Comparison of ENCODE assay signal across 8 mouse cellular contexts in genomic region chr2:27678836-27679480, GRCm38 (mm10). TPM values are rescaled to one million over a fixed set of nuclear protein-coding genes. Genes with fewer than 3 reads are reported as not detected.
DNase-seq lines count a peak whose midpoint lies in the region; ATAC-seq and TF ChIP-seq lines count a peak whose summit lies in the region.

No protein-coding gene starts in this region.

- no peaks in the 10 kb centered on the region for H3K9me3 ChIP-seq in midbrain, embryonic 12.5 days

- peak overlapping the region; percentile 91 for H3K4me3 ChIP-seq in gastrocnemius, adult 2 months
- H3K4me3 ChIP-seq in midbrain, embryonic 12.5 days = peak overlapping the region; percentile 92

- no peak for TF ChIP-seq CTCF in gastrocnemius, adult 2 months (IDR thresholded peaks at IDR 0.05)

- peak overlapping the region; percentile 97 for H3K27ac ChIP-seq in gastrocnemius, adult 2 months
- 0 out of 2 replicates have a peak overlapping the region, but pooled peaks have one; percentile 42 for H3K27ac ChIP-seq in midbrain, embryonic 12.5 days (replicated peaks)

- H3K4me2 ChIP-seq in midbrain, embryonic 12.5 days (replicated peaks) = peak overlapping the region; percentile 89

- H3K27me3 ChIP-seq in midbrain, embryonic 12.5 days = peaks cover 36% of the 10 kb centered on the region; the same call in 1 of the 2 replicates

- peak overlapping the region; percentile 88 for H3K9ac ChIP-seq in midbrain, embryonic 12.5 days (replicated peaks)

- peak; percentile 75 for DNase-seq in gastrocnemius, adult 2 months
- no peak for DNase-seq in gastrocnemius, postnatal 10 days
- DNase-seq in gastrocnemius, adult 8-10 months (ENCODE audit: low spot score in 2 of 2) = peak; percentile 46 to 55
- DNase-seq in kidney, adult 8-10 months = peak; percentile 42 to 49
- DNase-seq in frontal cortex, postnatal 36 days (ENCODE audit: low spot score in 2 of 2) = no peak
- DNase-seq in thymus, postnatal 25 days = no peak

- intact Hi-C loops in gastrocnemius, adult 2 months (cut with DNase I) = loop anchor here (1.0 to 5.0 kb wide), 4 partner anchors 63 to 127 kb away; no protein-coding TSS in a partner anchor

- 10% methylated on average over 7 of the region's 7 CpGs for WGBS in midbrain, embryonic 12.5 days

- ATAC-seq in midbrain, embryonic 12.5 days (ENCODE audit: low FRiP score, low read depth) = no peak
- ATAC-seq in erythroid progenitor cell, adult 5-6 weeks (replicated peaks; ENCODE audit: low FRiP score, poor library complexity, severe bottlenecking) = no peak

- peaks cover 59% of the 10 kb centered on the region for H3K4me1 ChIP-seq in midbrain, embryonic 12.5 days

- no peaks in the 10 kb centered on the region for H3K36me3 ChIP-seq in midbrain, embryonic 12.5 days

RNA-seq across cellular contexts. Expression of gene Rxra, which starts 2.7 kb away (rescaled TPM):
- 100 to 1,000 TPM; 118 to 120 TPM for total RNA-seq in gastrocnemius, adult 2 months (2021)
- 10 to 100 TPM; 58.8 to 61.3 TPM for total RNA-seq in gastrocnemius, postnatal 10 days (2021)
- 100 to 1,000 TPM; 127 to 155 (median 141) TPM for total RNA-seq in gastrocnemius, adult 8-10 months (2022)
- 8.3 and 9.5 TPM in 2 replicates for polyA plus RNA-seq in midbrain, embryonic 12.5 days (2016; fragmentation: Nextera tagmentation; extraction: Ambion mirVana)
- total RNA-seq in erythroid progenitor cell, adult 5-6 weeks (2015; ENCODE audit: low replicate concordance) = 1.7 and 2.2 TPM in 2 replicates
- 1.7 and 3.6 TPM in 2 replicates for total RNA-seq in erythroid progenitor cell, adult 5-6 weeks (2017; ENCODE audit: low replicate concordance)

Comparison
In these comparisons a context has a peak if more than half of its experiments do, and no peak if none do; other contexts are left out.
1. DNase-seq: peak in gastrocnemius, adult 2 months (single experiment), gastrocnemius, adult 8-10 months (2 of 2) and kidney, adult 8-10 months (2 of 2); none in gastrocnemius, postnatal 10 days (single experiment), frontal cortex, postnatal 36 days (0 of 2) and thymus, postnatal 25 days (single experiment).
2. RNA of gene Rxra, which starts 2.7 kb away (total RNA-seq): 127 to 155 TPM in gastrocnemius, adult 8-10 months, 118 to 120 TPM in gastrocnemius, adult 2 months and 58.8 to 61.3 TPM in gastrocnemius, postnatal 10 days; 1.7 to 3.6 TPM in erythroid progenitor cell, adult 5-6 weeks; every median in the first group is over 10 times any median in the second.